Mouse (Mus musculus): ENCODE data around the gene Rasgrf2.

Rasgrf2 gene

DNA sequence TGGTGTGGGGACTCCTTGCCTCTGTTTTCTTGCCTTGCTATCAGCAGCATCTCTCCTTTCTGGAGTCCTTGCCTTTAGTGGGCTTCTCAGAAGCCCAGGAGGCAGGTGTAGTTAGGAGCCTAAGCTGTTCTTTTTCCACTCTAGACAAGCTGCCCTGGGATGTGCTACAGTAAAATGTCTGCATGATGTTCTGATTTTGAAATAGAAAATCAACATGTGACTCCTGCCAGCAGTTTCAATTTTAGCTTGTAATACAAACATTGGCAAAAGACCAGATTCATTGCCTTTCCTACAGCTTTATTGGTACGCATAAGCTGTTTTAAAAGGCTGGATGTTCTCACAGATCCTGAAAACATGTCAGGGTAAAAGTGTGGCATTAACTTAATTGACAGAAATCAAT lies 176.3 kb downstream of the Rasgrf2 start:
- ATAC-seq (ENCODE audit: low TSS enrichment), result peak; percentile 86

DNA sequence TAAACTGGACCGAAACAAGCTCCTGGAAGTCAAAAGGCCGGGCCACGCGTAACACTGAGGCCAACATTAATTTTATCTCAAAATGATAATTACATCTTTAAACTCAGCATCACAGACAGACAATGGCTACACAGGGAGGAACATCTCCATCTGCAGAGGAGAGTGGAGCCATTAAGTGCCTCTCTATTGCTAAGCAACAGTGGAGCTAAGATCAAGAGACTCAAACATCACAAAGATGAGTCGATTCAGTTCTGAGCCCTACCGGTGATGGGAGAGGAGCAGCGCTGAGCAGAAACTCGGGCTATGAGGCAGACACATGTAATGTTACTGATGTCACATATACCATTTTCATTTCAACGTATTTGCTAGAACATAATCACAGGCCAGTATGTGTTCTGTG lies 191.3 kb downstream of the Rasgrf2 start:
- no peak for ATAC-seq (ENCODE audit: low TSS enrichment)

DNA sequence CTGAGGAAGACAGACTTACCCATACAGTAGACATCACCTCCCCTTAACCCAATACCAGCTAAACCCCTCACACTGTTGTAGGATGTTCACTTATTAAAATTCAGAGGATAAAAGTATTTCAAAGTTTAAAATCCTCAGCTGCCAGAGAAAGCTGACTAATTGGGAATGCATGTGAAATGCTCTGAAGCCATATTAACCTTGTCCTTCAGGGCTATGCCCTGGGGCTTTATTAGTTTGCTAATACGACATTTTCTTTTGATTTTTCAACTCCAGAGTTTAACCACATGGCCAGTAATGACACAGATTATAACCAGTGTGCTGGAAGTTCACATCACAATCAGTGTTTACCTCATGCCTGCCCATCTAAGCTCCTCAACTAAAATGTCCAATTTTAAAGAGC lies 192.6 kb downstream of the Rasgrf2 start:
- no peak for ATAC-seq (ENCODE audit: low TSS enrichment)

DNA sequence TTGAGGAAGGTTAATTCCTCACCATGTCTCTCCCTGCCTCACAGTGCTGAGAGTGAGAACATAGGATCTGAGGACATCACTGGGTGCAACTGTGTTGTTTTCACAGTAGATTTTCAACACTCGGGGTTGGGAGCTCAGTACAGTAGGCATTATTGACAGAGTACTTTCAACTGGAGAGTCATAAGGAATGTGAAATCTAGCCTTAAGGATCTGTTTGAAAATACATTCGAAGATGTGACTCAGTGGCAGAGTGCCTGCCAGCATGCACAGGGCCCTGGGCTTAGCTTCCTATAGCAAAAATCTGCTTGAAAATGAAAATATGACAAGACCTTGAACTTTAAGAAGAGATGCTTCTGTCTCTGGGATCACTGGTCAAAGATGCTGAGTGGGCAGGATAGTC lies 194.2 kb downstream of the Rasgrf2 start:
- 0 out of 2 replicates have a peak, but pooled peaks have one; percentile 10 for ATAC-seq (ENCODE audit: low TSS enrichment)

DNA sequence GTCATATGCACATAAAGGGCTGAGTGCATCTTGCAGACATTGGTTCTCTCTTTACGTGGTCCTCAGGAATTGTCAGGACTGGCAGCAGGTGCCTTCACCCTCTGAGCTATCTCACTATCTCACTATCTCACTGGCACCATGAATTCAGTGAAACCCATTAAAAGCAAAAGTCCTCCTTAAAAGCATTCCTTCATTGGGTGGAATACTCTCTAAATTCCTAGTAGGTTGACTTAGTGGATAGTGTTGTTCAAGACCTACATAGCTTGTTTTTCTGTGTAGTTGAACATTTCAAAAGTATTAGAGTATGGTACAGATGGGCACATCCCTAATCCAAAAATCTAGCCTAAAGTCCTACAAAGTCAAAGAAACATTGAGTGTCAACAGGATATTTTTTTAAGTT lies 199.3 kb downstream of the Rasgrf2 start:
- ATAC-seq (ENCODE audit: low TSS enrichment), result no peak

DNA sequence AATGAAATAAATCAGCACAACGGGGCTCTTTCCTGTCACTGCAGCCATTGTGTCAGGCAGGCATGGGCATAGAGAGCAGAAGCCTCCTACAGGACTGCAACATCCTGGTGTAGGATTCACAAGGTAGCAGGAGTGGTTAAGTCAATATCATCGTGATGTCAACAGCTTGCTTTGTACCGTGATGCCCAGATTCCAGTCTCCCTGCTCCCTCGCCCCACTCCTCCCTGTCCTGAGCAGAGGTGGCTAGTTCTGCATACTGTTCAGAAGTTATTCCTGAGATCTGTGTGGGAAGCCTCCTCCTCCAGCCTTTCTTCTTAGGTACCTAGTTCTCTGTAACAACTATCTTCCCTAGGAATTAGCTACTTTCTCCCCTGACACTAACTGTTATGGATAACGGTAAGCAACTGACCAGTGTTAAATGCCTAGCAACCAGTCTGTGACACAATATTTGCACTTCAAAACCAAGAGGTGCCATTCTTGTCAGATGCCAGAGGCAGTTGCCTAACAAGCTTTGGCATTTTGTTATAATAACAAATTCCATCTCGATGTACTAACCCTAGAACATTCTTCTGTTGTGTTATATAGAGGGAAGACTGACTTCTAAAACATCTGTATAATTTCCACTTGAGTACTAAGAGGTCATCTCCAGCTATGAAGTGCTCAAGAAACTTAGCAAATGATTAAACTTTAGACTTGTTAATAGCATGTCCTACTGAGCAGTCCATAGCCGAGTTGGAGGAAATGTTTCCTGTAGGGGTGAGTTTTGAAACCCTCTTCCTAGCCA lies 201.3 kb downstream of the Rasgrf2 start:
- peak; percentile 86 for ATAC-seq (ENCODE audit: low TSS enrichment)

DNA sequence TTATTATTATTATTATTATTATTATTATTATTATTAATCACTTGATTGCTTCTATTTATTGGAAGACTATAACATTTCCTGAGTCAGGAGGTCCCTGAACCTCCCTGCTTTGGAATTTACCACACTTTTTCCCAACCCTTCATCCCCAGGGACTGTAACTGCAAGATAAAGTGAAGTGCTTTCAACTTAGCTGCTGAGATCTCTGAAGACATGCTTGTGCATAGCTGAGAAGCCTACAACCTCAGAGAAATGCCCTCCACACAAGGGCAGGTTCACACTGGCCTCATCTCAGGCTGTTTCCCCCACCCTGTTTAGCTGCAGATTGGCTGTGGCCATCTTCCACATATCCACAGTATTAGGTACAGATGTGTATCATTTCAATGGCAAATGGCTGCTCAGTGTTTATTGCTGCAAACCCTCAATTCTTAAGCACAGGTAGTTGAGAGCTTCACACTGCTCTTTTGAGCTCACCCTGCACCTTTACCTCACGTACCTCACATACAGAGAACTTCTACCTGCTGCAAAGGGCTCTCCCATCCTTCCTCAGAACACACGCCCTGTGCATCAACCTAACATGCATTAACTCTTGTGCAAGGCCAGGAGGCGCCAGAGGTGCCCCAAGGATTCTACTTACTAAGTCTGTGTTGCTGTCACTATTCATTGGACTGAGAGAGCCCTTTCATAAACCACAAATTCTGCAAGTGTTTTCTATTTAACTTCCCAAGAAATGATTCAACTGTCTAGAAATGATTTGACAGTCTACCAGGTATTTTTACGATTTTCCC lies 202.7 kb downstream of the Rasgrf2 start:
- ATAC-seq (ENCODE audit: low TSS enrichment), result no peak

DNA sequence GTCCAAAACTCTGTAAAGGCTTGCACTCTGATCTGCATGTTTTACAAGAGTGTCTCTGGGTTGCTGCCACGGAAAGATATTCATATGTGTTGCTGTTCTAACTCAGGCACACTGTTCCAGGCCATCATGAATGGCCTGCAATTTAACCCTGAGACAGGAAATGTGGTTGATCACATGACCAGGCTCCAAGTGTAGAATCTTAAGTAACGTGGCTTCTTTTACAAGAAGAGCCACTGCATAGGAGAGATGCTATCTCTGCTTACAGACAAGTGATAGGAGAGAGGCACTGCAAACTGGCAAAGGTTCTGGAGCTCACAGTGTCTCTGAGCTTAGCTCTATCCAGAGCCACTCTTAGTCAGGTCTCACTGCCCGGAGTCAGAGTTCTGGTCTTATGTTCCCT lies 210.4 kb downstream of the Rasgrf2 start:
- no peak for ATAC-seq (ENCODE audit: low TSS enrichment)

DNA sequence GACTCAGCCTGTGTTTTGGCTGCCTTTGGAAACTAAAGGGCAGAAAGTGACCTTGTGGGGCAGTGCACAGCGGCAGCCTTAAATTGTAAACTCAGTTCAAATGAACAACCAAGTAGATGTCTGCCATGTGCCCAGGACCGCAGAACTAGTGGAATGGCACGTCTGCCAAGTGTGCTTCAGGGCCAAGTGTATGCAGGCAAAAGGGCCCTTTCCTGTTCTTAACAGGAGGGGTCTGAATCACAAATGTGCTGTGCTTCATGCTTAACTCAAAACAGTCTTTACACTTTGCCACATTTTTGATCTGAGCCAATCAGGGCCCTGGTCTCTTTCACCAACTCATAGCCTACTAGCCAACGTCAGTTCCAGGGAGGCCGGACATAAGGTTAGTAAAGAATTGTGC lies 212.7 kb downstream of the Rasgrf2 start:
- ATAC-seq (ENCODE audit: low TSS enrichment), result no peak

DNA sequence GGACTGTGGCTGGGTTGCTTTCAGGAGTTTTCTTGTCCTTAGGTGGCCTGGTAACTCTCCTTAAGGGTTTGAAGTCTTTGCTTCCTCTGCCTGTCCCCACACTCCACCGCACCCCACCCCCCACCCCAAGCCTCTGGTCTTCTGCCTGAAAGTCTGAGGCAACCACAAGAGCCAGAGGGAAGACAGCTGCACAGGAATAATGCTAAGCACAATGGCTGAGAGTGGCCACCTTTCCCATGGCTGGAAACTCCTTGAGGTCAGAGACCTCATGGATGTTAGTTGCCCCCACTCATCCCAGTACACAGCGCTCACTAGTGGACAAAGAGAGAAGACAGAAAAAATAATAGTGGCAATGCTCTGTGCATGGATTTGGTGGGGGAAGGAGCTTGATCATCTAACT lies 213.6 kb downstream of the Rasgrf2 start:
- ATAC-seq (ENCODE audit: low TSS enrichment), result no peak

DNA sequence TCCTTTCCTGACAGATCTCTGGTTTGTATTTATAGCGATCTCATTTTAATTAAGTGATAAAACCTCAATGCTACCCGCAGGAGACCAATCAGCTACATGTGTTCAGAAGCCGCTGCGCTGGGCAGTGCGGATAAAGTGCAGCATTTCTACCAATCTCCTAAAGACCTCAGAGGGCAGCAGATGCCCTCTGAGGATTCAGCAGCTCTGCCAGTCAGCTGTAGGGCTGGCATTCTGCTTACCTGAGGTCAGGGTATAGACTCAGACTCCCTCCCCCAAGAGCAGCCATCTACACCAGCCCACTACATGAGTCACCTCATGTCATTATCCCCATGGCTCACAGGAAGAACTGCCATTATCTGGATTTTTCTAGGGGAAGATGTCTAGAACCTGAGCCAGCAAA lies 215.1 kb downstream of the Rasgrf2 start:
- ATAC-seq (ENCODE audit: low TSS enrichment), result peak; percentile 0; the same call in 1 of the 2 replicates

DNA sequence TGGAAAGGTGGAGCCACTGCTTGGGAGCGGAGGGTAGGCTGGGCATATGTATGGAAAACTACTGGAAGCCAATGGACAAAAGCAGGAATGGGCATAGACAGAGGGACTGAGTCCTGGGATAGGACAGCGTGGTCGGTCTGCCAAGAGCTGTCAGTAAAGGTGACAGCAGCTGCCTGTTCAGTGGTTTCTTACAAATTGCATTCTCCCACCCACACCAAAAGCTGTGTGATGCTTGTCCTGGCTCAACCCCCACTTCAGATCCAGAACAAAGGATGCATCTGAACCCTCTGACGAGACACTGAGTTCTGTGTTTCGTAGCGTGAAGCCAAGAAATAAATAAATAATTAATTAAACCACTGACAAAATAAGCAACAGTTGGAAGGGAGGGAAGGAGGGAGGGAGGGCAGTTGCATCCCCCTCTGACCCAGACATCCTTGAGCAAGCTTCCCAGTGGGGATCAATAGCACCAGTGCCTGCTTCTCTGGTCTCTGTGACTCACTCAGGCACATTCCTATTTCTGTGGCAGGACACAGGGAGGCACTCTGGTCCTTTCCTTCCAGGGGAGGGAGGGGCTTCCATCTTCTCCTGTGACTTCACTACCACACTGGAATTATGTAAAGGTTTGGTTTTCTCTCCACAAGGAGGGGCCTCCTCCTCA lies 215.7 kb downstream of the Rasgrf2 start:
- ATAC-seq (ENCODE audit: low TSS enrichment), result peak; percentile 77

DNA sequence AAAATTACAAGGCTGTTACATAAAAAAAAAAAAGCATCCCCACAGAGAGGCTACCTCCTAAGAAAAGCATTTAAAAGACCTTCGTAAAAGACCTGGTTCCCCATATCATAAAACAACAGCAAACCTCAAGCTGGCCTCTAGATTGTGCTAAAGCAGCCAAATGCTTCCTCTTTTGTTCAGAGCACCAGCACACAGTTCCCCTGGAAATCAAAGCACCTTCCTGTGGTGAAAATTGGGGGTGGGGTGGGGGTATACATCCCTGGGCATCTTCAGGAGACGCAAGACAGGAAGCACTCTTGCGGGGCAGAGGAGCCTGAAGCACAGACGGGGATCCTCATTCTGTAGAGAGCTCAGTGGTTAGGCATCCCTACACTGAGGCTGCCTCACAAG lies 216.3 kb downstream of the Rasgrf2 start:
- no peak; the same call in 1 of the 2 replicates for ATAC-seq (ENCODE audit: low TSS enrichment)

DNA sequence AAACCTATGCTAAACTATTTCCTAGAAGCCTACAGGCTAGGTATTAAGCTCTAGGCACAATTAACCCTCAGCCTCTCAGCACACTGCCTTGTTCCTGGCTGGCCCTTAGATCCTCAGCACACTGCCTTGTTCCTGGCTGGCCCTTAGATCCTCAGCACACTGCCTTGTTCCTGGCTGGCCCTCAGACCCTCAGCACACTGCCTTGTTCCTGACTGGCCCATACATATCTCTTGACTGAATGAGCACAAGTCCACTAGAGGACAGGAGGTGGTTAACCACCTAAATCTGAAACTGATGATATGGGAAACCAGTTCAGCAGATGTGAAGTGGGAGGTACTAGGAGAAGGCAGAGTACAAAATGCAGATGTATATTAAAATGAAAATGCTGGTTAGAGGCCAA lies 219.8 kb downstream of the Rasgrf2 start:
- ATAC-seq (ENCODE audit: low TSS enrichment), result no peak

DNA sequence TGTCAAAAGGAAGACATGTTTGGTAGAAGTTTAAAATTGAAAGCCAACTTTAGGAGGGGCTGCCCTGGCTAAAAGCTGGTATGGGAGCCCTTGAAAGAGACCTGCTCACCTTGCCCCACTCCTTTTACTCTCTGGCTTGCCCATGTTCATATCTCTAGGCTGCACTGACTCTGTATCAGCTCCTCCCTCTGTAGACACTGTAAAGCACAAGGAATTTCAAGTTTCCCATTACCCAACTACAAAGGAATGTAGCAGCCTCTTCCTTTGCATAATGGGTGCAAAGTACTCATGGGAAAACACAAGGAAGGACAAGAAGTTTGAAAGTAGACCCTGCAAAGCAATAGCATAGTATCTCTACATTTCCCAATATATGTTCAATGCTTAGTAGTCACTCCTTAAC lies 220.2 kb downstream of the Rasgrf2 start:
- ATAC-seq (ENCODE audit: low TSS enrichment), result no peak

DNA sequence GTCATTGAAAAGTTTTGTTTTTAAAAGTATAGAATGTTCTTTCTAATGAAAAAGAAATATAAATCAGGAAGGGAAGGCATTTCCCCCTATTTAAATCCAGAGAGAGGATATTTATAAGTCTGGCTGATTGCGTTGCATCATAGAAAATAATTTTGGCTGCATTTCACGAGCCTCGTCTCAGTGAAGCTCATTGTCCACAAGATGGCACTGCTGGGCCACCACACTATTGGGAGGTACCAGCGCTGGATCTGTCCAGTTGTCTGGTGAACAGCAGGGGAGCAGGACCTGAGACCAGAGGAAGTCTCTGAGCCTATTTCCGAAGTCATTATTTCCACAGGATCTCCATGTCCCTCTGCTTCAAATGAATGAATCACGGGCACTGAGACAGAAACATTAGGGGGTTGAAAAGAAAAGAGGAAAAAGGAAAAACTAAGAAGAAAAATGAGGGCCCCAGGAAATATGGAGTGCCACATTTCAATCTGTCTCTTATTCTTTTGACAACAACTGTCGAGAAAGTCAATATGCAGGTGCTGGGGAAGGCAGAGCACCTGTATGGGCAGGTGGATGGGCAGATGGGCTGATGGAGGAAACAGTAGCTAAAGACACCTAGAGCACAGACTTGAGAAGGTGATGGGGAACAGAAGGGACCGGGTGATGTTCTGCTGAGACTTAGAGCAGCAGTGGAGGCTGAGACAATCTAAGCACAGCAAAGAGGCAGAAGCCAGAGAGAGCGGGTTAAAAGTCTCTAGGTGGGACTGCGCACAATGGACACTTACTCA lies 223.1 kb downstream of the Rasgrf2 start:
- ATAC-seq (ENCODE audit: low TSS enrichment), result peak; percentile 93

DNA sequence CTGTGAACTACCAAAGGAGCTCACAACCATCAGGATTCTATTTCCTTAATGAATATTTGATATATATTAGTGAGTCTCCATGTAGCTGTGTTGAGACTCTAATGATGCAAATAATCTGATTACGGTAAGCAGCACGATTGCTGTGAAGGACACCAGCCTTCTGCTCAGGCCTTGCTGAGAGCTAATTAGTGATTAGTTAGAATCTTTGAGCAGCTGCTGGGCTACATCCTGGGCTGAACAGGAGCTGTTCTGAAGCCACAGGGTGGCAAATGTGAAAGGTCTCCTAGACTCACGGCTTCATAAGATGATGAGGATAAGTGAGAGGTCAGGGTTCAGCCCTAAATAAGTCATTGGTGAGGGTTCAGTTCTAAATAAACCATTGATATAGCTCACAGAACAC lies 225.1 kb downstream of the Rasgrf2 start:
- no peak for ATAC-seq (ENCODE audit: low TSS enrichment)

DNA sequence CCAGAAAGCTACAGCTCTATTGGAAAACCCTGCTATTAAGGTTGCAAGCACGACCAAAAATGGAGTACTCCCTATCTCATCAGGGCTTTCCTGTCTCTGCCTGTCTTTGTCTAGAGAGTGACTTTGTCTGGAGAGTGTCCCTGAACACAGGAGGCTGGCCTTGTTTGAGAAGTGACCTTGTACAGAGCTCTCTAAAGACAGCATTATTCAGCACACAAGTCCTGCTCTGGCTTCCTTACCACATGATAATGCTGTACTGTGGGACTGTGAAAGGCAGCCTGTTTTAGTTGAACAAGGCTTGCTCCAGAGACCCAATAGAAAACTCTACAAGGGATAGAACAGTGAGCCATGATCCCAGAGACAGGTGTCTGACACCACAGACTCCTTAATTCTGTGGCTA lies 235.0 kb downstream of the Rasgrf2 start:
- ATAC-seq (ENCODE audit: low TSS enrichment), result no peak

DNA sequence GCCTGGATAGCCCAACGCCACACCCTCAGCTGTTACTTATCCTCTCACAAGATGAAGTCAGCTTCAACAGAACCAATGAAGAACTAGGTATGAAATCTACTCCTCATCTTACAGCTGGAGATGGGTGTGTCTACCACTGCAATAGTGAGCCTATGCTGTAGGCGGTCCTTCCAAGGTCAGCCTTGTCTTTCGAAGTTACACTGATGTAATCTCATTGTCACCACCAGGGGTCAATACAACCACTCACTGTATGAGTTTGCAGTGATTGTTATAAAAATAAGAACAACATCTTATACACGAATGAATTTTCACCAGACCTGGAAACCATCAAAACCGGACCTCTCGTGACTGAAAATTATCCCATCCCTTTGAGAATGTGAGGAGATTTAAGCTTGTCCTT lies 238.3 kb downstream of the Rasgrf2 start:
- peak; percentile 68 for ATAC-seq (ENCODE audit: low TSS enrichment)

DNA sequence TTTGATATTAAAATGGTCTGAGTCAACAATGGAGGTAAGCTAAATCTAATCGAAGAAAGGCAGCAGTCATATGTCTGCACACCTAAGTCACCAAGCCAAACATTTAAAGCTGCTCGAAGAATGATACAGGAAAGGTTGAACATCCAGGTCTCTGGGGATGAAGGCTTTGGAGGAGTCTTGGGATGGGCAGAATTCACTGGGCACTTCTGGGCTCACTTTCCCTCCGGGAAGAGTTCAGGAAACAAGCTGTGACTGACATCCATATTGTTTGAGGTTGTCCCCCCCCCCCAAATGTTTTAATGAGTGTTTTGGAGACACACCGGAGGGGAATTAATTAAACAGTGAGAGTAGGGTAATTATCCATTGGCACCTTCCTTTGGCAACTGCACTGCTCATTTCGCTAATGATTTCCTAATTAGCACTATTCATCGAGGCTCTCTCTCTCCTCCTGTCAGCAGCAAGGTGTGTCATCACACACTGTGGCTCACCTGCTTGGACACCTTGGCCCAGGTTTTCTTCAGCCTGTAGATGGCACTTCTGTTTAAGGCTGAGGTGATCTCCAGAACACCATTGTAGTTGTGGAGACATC lies 241.3 kb downstream of the Rasgrf2 start:
- ATAC-seq (ENCODE audit: low TSS enrichment), result no peak

DNA sequence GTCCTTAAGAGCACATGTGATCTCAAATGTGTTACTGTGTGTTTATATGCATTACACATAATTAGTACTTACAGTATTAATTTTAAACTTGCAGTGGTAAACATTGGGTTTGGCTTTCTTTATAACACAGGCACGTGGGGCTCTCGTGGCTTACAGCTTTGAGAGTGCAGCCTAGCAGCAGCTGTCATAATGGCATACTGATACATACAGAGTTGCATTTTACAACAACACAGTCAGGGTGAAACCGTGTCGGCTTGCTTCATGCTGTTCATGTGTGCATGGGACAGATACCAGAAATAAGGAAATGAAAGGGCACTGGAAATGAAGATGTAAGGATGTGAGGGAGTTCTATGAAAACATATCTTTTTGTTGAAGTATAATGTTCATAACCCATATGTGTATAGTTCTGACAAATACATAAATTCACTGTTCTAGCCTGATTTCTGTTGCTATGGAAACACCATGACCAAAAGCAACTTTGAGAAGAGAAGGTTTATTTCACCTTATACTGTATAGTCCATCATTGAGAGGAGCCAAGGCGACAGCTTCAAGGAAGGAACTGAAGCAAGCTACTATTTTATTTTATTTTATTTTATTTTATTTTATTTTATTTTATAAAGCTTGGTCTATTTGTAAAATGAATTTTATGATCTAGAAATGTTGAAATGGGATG lies 246.6 kb downstream of the Rasgrf2 start:
- 0 out of 2 replicates have a peak, but pooled peaks have one; percentile 23 for ATAC-seq (ENCODE audit: low TSS enrichment)

Data from frontal cortex, adult (tissue).